Mouse (Mus musculus) layer of hippocampus, postnatal 36 days (tissue): Measurements from ENCODE around the gene Mrpl4. TPM values are rescaled to one million over a fixed set of nuclear protein-coding genes. Genes with fewer than 3 reads are reported as not detected.
"Not testable (repeated sequence)": the region's sequence is repeated elsewhere in the genome, so short reads cannot be mapped to it uniquely, and the experiment has no call there.

Experiments used
- DNase-seq, 2 experiments: peaks; one replicate each; pipeline ENCODE4 v3.0.0; 2022
- total RNA-seq, 2 experiments: library from RNA; stranded (reverse); gene quantifications; 2 replicates each; pipeline ENCODE4 v1.2.3; 2021

Gene Mrpl4
- total RNA-seq, 2 experiments from 2014 or later = 61.1 to 65.8 TPM

- DNase-seq = no peak
Observed at GRCm38 (mm10) chr9:20986952-20987686, 15.4 kb upstream of the Mrpl4 start.

GRCm38 (mm10) chr9:20987953-20988352 is 14.6 kb upstream of the Mrpl4 start:
- DNase-seq = no peak

- DNase-seq = no peak
Observed at GRCm38 (mm10) chr9:20990861-20991260, 11.7 kb upstream of the Mrpl4 start.

- no peak for DNase-seq
Observed at GRCm38 (mm10) chr9:20991587-20991986, 11.0 kb upstream of the Mrpl4 start.

- no peak for DNase-seq
Observed at GRCm38 (mm10) chr9:20993165-20993898, 9.2 kb upstream of the Mrpl4 start.

GRCm38 (mm10) chr9:20995069-20995468 is 7.5 kb upstream of the Mrpl4 start:
- DNase-seq = no peak

- no peak for DNase-seq
Observed at GRCm38 (mm10) chr9:20997065-20997464, 5.5 kb upstream of the Mrpl4 start.

GRCm38 (mm10) chr9:20998337-20998736 is 4.2 kb upstream of the Mrpl4 start:
- DNase-seq = not testable (repeated sequence)

- DNase-seq = no peak
Observed at GRCm38 (mm10) chr9:21000811-21001210, 1.7 kb upstream of the Mrpl4 start.

- DNase-seq = no peak
Observed at GRCm38 (mm10) chr9:21001651-21002200, 812 bp upstream of the Mrpl4 start.

- DNase-seq = no peak
Observed at GRCm38 (mm10) chr9:21002270-21002626, 290 bp upstream of the Mrpl4 start.

- no peak for DNase-seq
Observed at GRCm38 (mm10) chr9:21007313-21007952, 4.9 kb downstream of the Mrpl4 start.

GRCm38 (mm10) chr9:21008007-21008406 is 5.5 kb downstream of the Mrpl4 start:
- DNase-seq = no peak

GRCm38 (mm10) chr9:21010362-21010761 is 7.8 kb downstream of the Mrpl4 start:
- no peak for DNase-seq

GRCm38 (mm10) chr9:21010939-21011541 is 8.5 kb downstream of the Mrpl4 start:
- not testable (repeated sequence) for DNase-seq

GRCm38 (mm10) chr9:21011846-21012312 is 9.3 kb downstream of the Mrpl4 start:
- DNase-seq = no peak

GRCm38 (mm10) chr9:21012368-21012767 is 9.8 kb downstream of the Mrpl4 start:
- no peak for DNase-seq

GRCm38 (mm10) chr9:21014691-21015570 is 12.4 kb downstream of the Mrpl4 start:
- peak in 1 of 2 experiments; percentile 52 for DNase-seq

GRCm38 (mm10) chr9:21015571-21016130 is 13.1 kb downstream of the Mrpl4 start, which contains the start of gene Icam1:
Icam1 (plus strand) TSS chr9:21015985.
- no peak for DNase-seq

- no peak for DNase-seq
Observed at GRCm38 (mm10) chr9:21016331-21017176, 14.0 kb downstream of the Mrpl4 start.
